Mouse (Mus musculus) embryonic facial prominence, embryonic 13.5 days (tissue): ENCODE results near the gene Immt. TPM values are rescaled to one million over a fixed set of nuclear protein-coding genes. Genes with fewer than 3 reads are reported as not detected.
A peak's percentile ranks its signal among the peaks of the same experiment; 100 is the strongest.

Experiments used
- ATAC-seq: fragments of 200-750 bp; cut with Nextera tagmentation; 2 replicates; pipeline ENCODE4 v1.8.0; 2017; ENCODE audit warnings: low read depth; ENCODE audit not compliant: insufficient number of reproducible peaks, insufficient read depth, low FRiP score, low TSS enrichment
- H3K27ac ChIP-seq: fragments of 300-500 bp; sonication (generic); 2 replicates; pipeline ENCODE4 v1.5.1; 2015; ENCODE audit warnings: moderate library complexity, mild to moderate bottlenecking, inconsistent platforms
- H3K27me3 ChIP-seq: fragments of 300-500 bp; sonication (generic); 2 replicates; pipeline ENCODE4 v1.6.1; 2015; ENCODE audit warnings: mild to moderate bottlenecking, inconsistent platforms
- H3K36me3 ChIP-seq: fragments of 300-500 bp; sonication (generic); 2 replicates; pipeline ENCODE4 v1.6.1; 2015; ENCODE audit warnings: mild to moderate bottlenecking, inconsistent platforms
- H3K4me1 ChIP-seq: fragments of 300-500 bp; sonication (generic); 2 replicates; pipeline ENCODE4 v1.6.1; 2015; ENCODE audit warnings: inconsistent platforms
- H3K4me2 ChIP-seq: fragments of 300-500 bp; sonication (generic); 2 replicates; pipeline ENCODE4 v1.6.1; 2015; ENCODE audit warnings: moderate library complexity, mild to moderate bottlenecking, inconsistent platforms
- H3K4me3 ChIP-seq: fragments of 300-500 bp; sonication (generic); 2 replicates; pipeline ENCODE4 v1.5.1; 2015; ENCODE audit warnings: mild to moderate bottlenecking, inconsistent platforms
- H3K9ac ChIP-seq: fragments of 300-500 bp; sonication (generic); 2 replicates; pipeline ENCODE4 v1.6.1; 2015; ENCODE audit warnings: mild to moderate bottlenecking, inconsistent platforms
- H3K9me3 ChIP-seq: fragments of 300-500 bp; sonication (generic); 2 replicates; pipeline ENCODE4 v1.6.1; 2016; ENCODE audit warnings: inconsistent platforms
- WGBS: fragments of 180-500 bp; shearing (Covaris S2); methylation state at CpG from one replicate; pipeline ENCODE4 v1.1.7; 2015; ENCODE audit warnings: mixed read lengths; 5-methylcytosine and 5-hydroxymethylcytosine counted together
- polyA plus RNA-seq: library from polyadenylated mRNA; unstranded; fragments of >200 nt; fragmentation: Nextera tagmentation; extraction: Ambion mirVana; gene quantifications from 2 replicates; pipeline ENCODE4 v1.2.1, GENCODE M21; 2015

The Immt gene
- polyA plus RNA-seq: 152 and 170 TPM in 2 replicates

DNA sequence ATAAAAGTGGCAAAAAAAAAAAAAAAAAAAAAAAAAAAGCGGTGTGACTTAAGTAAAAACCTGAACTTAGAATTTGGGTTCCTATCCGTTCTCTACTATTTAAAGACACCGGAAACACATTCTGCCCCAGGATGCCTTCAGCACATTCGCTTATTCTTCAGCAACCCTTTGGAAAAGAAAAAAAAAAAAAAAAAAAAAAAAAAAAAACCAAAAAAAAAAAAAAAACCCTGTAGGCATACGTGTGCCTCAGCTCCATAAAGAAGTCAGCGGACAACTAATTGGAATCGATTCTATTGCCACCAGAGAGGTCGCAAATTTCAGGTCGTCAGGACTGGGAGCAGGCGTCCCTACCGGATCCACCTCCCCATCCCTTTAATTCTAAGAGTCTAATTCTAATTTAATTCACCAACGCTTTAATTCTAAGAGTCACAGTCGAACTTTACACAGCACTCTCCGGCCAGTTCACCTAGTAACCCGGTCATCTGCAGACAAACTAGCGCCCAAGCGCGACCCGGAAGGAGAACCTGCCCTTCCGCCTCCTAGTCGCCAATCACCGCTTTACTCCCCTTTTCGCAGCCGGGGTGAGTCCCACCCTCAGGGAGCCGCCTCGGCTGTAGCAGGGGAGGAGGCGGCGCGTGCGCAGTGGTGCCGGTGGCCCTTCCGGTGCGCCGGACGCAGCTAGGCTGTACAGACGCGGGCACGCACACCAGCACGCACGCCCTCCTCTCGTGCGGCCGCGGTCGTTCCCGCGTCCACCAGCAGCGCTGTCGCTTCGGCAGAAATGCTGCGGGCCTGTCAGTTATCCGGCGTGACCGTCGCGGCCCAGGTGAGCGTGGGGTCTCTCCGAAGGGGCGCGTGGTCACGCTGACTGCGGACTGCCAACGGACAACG, at the start of gene Immt:
TSS of gene Immt (plus strand) at position 642 of the 891 bp plus-strand sequence.
- Histone ChIP-seq H3K9ac (peak within 1 kb of the TSS; percentile 89), H3K36me3 (peaks cover 18% of the 10 kb centered on the region), H3K27ac (peak within 1 kb of the TSS; percentile 88), H3K9me3 (no peaks in the 10 kb centered on the region), H3K27me3 (no peaks in the 10 kb centered on the region), H3K4me3 (peak within 1 kb of the TSS; percentile 90), H3K4me2 (peak within 1 kb of the TSS; percentile 84), H3K4me1 (peaks cover 12% of the 10 kb centered on the region)
- peak; percentile 99 for ATAC-seq
- whole genome bisulfite sequencing: under 1% methylated on average over 62 of the region's 64 CpGs

DNA sequence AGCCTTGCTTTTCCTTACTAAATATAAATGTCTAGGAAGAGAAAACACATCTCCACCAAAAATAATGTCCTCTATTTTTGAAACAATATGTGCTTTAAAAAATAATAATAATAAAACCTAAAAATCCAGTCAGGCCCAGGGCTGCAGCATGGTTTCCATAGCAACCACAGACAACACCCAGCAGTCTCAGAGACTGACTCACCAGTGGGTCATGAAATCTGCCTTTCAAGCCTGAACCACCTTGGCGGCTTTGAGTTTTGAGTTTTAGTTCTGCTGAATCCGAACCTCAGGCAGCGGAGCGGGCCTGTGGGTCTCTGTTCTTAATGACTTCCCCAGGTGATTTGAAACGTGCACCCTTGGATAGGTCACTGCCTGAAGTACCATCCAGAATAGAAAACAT, 48.0 kb upstream of the Immt start:
- no peak for ATAC-seq

DNA sequence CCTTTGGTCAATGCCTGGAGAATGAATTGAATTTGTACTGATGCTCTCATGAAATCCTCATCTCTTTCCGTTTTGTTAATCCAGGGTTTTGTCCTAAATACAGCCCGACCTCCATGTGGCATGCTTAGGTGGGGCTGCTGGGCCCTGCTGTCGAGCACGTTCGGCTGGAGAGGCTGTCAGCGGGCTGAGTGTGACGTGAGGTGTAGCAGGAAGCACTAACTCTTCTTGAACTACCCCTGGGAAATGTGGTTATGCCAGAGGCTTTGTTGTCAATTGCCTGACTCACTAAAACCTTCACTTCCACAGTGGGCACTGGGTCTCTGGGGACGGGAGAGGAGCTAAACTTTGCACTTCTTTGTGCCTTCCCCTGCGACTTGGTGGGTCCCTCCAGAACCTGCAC, 42.8 kb upstream of the Immt start:
- no peak overlapping the region for H3K9ac ChIP-seq

More for the DNA sequence above, 48.0 kb upstream of the Immt start:
- Histone ChIP-seq H3K9ac (no peak overlapping the region), H3K27me3 (no peaks in the 10 kb centered on the region), H3K4me3 (no peak overlapping the region), H3K9me3 (no peaks in the 10 kb centered on the region), H3K27ac (no peak overlapping the region), H3K4me1 (no peaks in the 10 kb centered on the region), H3K4me2 (no peak overlapping the region), H3K36me3 (no peaks in the 10 kb centered on the region)
- WGBS: 84% methylated on average over 5 of the region's 5 CpGs

DNA sequence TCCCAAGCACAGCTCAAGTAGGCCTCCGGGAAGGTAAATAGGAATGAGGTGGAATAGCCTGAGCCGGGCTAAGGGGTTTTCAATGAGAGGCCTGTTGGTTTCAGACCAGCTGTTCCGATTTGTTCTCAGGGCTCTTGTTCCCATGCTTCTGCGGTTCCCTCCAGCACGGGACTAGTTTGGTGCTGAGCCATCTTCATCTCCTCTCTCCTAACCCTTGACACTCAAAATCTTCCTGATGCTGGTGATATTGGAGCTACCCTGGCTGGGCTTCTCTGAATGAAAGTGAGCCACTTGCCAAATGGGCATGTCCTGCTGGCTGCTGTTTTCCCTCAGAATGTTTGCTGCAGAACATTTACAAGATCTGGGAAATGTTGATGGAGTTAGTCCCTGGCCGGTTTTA, 39.4 kb upstream of the Immt start:
- H3K4me2 ChIP-seq: no peak overlapping the region
- no peaks in the 10 kb centered on the region for H3K4me1 ChIP-seq
- no peak for ATAC-seq
- 83% methylated on average over 6 of the region's 6 CpGs for WGBS
- H3K27me3 ChIP-seq: no peaks in the 10 kb centered on the region
- H3K4me3 ChIP-seq: no peak overlapping the region
- no peaks in the 10 kb centered on the region for H3K36me3 ChIP-seq
- H3K9me3 ChIP-seq: no peaks in the 10 kb centered on the region
- H3K27ac ChIP-seq: no peak overlapping the region
- no peak overlapping the region for H3K9ac ChIP-seq

More for the DNA sequence above, 42.8 kb upstream of the Immt start:
- no peak overlapping the region for H3K4me3 ChIP-seq
- WGBS: 69% methylated on average over 9 of the region's 9 CpGs
- no peak overlapping the region for H3K27ac ChIP-seq
- H3K27me3 ChIP-seq: no peaks in the 10 kb centered on the region
- no peaks in the 10 kb centered on the region for H3K9me3 ChIP-seq
- H3K36me3 ChIP-seq: no peaks in the 10 kb centered on the region
- no peak for ATAC-seq
- H3K4me1 ChIP-seq: no peaks in the 10 kb centered on the region
- no peak overlapping the region for H3K4me2 ChIP-seq

DNA sequence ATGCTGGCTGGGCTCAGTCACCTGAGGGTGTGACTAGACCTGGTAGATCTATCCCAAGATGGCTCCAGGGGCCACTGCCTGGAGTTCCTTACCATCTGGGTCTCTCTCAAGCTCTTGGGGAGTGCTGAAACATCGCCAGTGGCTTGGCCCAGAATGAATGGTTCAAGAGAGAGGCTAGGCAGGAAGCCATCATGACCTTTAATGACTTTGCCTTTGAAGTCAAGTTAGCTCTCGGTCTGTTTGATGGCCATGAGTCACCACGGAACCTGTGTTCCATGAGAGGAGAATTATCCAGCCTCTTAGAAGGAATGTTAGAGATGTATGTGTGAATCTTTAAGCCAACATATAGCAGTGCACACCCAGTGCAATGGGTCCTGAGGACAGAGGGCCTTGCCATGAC, 31.7 kb upstream of the Immt start:
- Histone ChIP-seq H3K27me3 (0 out of 2 replicates have a peak, but pooled peaks cover 4% of the 10 kb centered on the region), H3K4me2 (no peak overlapping the region), H3K4me3 (no peak overlapping the region), H3K9me3 (no peaks in the 10 kb centered on the region), H3K36me3 (no peaks in the 10 kb centered on the region), H3K4me1 (0 out of 2 replicates have a peak, but pooled peaks cover 2% of the 10 kb centered on the region), H3K27ac (no peak overlapping the region), H3K9ac (no peak overlapping the region)
- ATAC-seq: no peak
- 72% methylated on average over 3 of the region's 3 CpGs for WGBS

DNA sequence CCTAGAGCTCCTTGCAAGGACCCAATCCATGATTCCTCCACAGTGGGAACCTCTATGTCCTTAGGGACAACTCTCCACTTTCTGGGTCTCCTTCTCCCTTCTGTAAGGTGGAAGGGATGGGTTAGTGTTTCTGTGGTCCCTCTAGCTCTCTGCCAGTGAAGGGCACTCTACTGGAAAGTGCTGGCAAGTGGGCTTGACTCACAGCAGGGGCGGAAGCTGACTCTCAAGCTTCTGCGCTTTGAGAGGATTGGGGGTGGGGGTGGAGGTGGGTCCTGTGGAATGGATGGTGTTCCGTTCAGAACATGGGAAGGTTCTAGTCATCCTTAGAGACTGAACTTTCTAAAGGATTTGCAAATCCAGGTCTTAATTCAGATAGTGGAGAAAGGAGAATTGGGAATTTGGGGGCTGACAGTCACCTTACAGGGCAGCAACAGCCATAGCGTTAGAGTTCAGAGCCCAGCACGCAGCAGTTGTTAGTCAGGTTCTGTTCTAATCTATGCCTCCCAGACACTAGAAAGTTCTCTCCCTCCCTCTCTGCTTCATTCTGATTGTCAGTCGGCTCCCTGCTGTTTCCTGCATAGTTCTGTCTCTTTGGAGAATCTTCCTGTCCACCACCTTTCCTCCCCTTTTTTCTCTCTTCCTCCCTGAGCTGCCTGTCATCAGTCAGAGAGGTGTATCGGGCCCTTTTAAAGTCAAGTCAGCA, 30.0 kb upstream of the Immt start:
- H3K4me3 ChIP-seq: no peak overlapping the region
- H3K9ac ChIP-seq: no peak overlapping the region
- H3K27ac ChIP-seq: no peak overlapping the region
- H3K9me3 ChIP-seq: no peaks in the 10 kb centered on the region
- WGBS: 59% methylated on average over 7 of the region's 7 CpGs
- no peaks in the 10 kb centered on the region for H3K36me3 ChIP-seq
- peaks cover 10% of the 10 kb centered on the region; the same call in 1 of the 2 replicates for H3K27me3 ChIP-seq
- no peak overlapping the region for H3K4me2 ChIP-seq
- H3K4me1 ChIP-seq: 0 out of 2 replicates have a peak, but pooled peaks cover 2% of the 10 kb centered on the region
- ATAC-seq: no peak

DNA sequence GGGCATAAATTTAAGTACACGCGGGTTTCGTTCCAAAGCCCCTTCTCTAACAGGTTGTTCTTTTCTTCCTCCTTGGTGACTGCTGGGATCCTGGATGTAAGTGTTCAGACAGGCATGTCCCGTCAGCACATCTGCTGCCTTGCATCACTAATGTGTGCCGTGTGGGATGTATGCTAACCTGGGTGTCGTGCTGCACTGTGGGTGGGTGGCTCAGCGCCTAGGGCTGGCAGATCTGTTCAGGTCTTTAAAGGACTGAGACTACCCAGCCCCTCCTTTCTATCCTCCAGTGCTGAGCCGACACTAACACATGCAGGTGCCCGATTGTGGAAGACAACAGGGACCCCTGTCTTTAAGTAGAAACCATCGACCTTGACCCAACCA, 29.4 kb upstream of the Immt start:
- no peak overlapping the region for H3K4me2 ChIP-seq
- peaks cover 10% of the 10 kb centered on the region; the same call in 1 of the 2 replicates for H3K27me3 ChIP-seq
- H3K36me3 ChIP-seq: no peaks in the 10 kb centered on the region
- 0 out of 2 replicates have a peak, but pooled peaks cover 2% of the 10 kb centered on the region for H3K4me1 ChIP-seq
- no peak for ATAC-seq
- WGBS: 77% methylated on average over 10 of the region's 10 CpGs
- no peaks in the 10 kb centered on the region for H3K9me3 ChIP-seq
- H3K9ac ChIP-seq: no peak overlapping the region
- no peak overlapping the region for H3K4me3 ChIP-seq
- H3K27ac ChIP-seq: no peak overlapping the region

DNA sequence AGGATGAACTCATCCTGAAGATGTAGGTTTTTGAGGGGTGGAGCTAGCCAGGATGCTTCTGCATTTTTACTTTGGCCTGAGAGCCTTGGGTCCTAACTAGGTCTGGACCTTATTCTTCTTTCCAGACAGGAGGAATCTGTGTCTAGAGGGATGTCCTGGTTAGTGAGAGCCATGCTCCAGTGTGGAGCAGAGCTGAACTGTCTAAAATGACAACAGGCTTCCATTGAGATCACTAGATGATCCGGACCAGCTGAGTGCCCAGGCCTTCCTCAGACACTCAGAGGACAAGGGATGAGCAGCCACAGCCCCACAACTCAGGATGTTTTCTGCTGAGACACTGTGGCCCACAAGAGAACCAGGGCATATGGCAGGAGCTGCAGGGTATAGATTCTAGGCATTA, 27.5 kb upstream of the Immt start:
- Histone ChIP-seq H3K27ac (no peak overlapping the region), H3K27me3 (peaks cover 10% of the 10 kb centered on the region; the same call in 1 of the 2 replicates), H3K4me1 (0 out of 2 replicates have a peak, but pooled peaks cover 2% of the 10 kb centered on the region), H3K9me3 (no peaks in the 10 kb centered on the region), H3K4me2 (no peak overlapping the region), H3K9ac (no peak overlapping the region), H3K4me3 (no peak overlapping the region), H3K36me3 (no peaks in the 10 kb centered on the region)
- WGBS: 88% methylated on average over 1 of the region's 1 CpGs
- no peak for ATAC-seq

DNA sequence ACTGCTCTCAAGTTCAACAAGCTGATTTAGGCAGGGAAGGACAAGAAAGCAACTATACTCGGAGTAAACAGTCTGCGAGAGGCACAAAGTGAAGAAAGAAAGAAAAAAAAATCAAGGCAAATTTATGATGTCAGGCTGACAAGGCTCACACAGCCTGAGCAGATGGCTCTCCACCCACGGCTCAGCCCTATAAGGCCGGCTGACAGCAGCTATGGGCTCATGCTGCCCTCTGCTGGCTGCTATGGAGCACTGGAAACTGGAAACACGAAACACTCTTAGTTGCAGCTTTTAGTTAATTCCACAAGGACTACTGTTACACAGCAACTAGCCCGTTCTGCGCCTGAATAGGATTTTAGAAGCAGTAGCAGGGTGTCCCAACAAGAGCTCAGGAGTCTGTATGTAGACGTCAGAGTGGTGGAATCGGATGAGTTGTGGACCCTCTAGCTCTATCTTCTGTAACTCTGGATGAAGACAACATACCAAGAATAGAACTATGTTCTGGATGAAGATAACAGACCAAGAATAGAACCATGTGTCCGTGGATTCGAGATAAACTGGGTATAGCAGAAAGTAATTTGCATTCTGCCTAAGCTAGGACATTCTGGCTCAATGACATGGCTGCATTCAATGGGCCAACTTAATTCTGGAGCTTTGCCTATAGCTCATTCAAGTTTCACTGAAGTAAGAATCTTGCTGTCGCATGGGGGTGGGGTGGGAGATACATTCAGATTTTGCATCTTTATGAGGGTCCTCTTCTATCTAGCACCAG, 26.9 kb upstream of the Immt start:
- 24% methylated on average over 12 of the region's 12 CpGs for WGBS
- no peak overlapping the region for H3K4me2 ChIP-seq
- H3K36me3 ChIP-seq: no peaks in the 10 kb centered on the region
- 0 out of 2 replicates have a peak, but pooled peaks cover 2% of the 10 kb centered on the region for H3K4me1 ChIP-seq
- peaks cover 10% of the 10 kb centered on the region; the same call in 1 of the 2 replicates for H3K27me3 ChIP-seq
- no peak overlapping the region for H3K9ac ChIP-seq
- H3K27ac ChIP-seq: no peak overlapping the region
- no peak overlapping the region for H3K4me3 ChIP-seq
- no peaks in the 10 kb centered on the region for H3K9me3 ChIP-seq
- ATAC-seq: peak; percentile 82

DNA sequence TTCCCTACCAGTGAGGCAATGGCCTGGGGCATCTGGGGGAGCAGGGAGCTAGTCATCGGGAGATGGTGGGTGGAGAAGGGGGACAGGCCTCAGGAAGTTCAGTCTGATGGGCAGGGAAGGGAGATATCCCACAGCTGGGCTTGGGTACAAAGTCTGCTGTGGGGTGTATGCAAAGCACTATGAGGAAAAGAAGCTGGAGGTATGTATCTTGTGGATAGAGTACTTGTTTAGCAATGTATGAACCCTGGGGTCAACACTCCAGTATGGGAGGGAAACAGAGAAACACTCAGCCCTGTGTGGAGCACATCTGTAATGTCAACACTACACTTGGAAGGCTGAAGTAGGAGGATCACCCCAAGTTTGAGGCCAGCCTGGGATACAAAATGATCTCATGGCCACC, 24.4 kb upstream of the Immt start:
- WGBS: 52% methylated on average over 1 of the region's 1 CpGs
- H3K4me1 ChIP-seq: 0 out of 2 replicates have a peak, but pooled peaks cover 2% of the 10 kb centered on the region

DNA sequence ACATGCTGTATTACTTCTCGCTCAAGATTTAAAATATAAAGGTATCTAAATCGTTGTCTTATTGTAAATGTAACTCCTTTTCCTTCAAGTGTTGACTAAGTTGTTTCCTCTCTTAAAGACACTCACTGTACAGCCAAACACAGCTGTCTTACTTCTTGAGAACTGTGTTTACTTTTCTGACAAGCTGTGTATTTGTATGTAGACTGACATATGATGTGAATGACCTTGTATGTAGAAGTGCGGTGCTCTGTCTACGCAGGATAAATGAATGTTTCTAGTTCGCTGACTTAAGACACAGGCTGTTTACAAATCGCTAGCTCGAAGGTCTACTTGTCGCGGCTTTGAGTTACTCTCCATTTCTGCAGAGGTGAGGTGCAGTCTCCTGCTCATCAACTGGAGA, 21.2 kb upstream of the Immt start:
- H3K27me3 ChIP-seq: peaks cover 4% of the 10 kb centered on the region; the same call in 1 of the 2 replicates
- no peak overlapping the region for H3K4me3 ChIP-seq

More for the DNA sequence above, 24.4 kb upstream of the Immt start:
- no peak for ATAC-seq
- H3K36me3 ChIP-seq: peaks cover 18% of the 10 kb centered on the region
- H3K27ac ChIP-seq: no peak overlapping the region
- H3K4me2 ChIP-seq: no peak overlapping the region
- H3K27me3 ChIP-seq: peaks cover 6% of the 10 kb centered on the region; the same call in 1 of the 2 replicates
- H3K4me3 ChIP-seq: no peak overlapping the region
- no peak overlapping the region for H3K9ac ChIP-seq
- no peaks in the 10 kb centered on the region for H3K9me3 ChIP-seq

More for the DNA sequence above, 21.2 kb upstream of the Immt start:
- H3K27ac ChIP-seq: no peak overlapping the region
- no peaks in the 10 kb centered on the region for H3K4me1 ChIP-seq
- WGBS: 95% methylated on average over 9 of the region's 9 CpGs
- no peak overlapping the region for H3K4me2 ChIP-seq
- H3K36me3 ChIP-seq: peaks cover 44% of the 10 kb centered on the region
- ATAC-seq: no peak
- no peaks in the 10 kb centered on the region for H3K9me3 ChIP-seq
- no peak overlapping the region for H3K9ac ChIP-seq
